Mouse (Mus musculus) macrophage (primary cell): ENCODE results near the gene Hs3st3a1. TPM values are rescaled to one million over a fixed set of nuclear protein-coding genes. Genes with fewer than 3 reads are reported as not detected.

ENCODE experiments used
- H3K27ac ChIP-seq: fragments of 350-480 bp; formaldehyde crosslinking; 2 replicates; pipeline ENCODE4 v1.9.0; 2021
- H3K36me3 ChIP-seq: fragments of 350-480 bp; formaldehyde crosslinking; 2 replicates; pipeline ENCODE4 v1.9.0; 2021; ENCODE audit errors: inconsistent target
- H3K4me3 ChIP-seq: fragments of 350-480 bp; formaldehyde crosslinking; 2 replicates; pipeline ENCODE4 v1.9.0; 2021; ENCODE audit errors: inconsistent target
- H3K79me2 ChIP-seq: fragments of 350-480 bp; formaldehyde crosslinking; 2 replicates; pipeline ENCODE4 v1.9.0; 2021; ENCODE audit errors: inconsistent target
- WGBS: methylation state at CpG from one replicate; pipeline ENCODE4 v1.1.7; 2026; ENCODE audit warnings: inconsistent platforms; ENCODE audit not compliant: missing documents; 5-methylcytosine and 5-hydroxymethylcytosine counted together
- polyA plus RNA-seq: library from polyadenylated mRNA; stranded (reverse); fragments of 250-400 nt; gene quantifications from 3 replicates; pipeline ENCODE4 v1.2.4, GENCODE M21; 2018; ENCODE audit warnings: inconsistent platforms
- total RNA-seq, 78 experiments: library from RNA; depleted of rRNA; stranded (reverse); fragments of 250-400 nt; gene quantifications; 1 replicate in 9 of 78; 2 replicates in 24 of 78; 3 replicates in 43 of 78; 4 replicates in 2 of 78; pipeline ENCODE4 v1.2.4; 2018; ENCODE audit warnings: inconsistent platforms in 56 of 78

Gene Hs3st3a1
- total RNA-seq (2018; cell fraction: chromatin; rRNA removed), result under 1 TPM in 1 of 26 experiments, not detected in 25; 0.32 TPM
- total RNA-seq (2018; cell fraction: cytosol; rRNA removed), result not detected
- total RNA-seq (2018; cell fraction: nucleus; rRNA removed), result not detected
- polyA plus RNA-seq, result not detected in 3 replicates

DNA sequence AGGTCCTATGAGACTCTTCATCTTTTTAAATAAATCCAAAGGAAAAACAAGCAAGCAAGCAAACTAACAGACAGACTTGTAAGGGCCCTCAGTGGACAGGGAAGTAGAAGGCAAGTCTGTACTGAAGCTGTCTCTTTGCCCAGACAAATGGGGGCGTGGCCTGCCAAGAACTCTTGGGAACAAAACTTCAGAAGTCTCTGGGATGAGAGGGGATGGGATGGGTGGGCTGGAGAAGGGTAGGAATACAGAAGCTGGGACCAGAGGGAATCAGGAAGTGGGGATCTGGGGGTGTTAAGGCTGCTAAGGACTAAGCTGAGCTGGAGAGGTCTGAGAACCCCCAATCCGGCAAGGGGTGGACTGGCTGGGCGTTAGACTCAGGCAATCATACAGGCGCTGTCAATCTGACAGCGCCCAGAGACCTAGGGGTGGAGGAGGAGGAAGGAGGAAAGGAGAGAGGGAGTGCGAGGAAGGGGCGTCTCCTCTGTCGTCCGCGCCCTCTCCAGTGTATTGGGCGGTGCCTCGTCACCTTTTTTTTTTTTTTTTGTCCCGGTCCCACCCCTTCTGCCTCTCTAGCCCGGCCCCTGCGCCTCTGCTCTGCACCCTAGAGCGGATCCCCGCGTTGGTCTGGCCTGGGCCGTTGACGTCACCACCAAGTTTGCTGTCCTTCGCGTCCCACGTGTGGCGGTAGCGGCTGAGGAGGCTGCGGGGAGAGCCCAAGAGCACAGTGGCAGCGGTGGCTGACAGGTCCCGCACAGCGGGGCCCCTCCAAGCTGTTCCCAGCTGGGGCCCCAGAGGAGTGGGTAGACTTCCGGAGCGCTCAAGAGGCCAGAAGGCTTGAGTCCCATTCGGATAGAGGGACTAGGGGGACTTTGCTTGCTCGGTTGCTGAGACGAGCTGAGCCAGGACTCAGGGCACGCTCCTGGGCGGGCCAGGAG lies at the start of gene Hs3st3a1:
TSS of gene Hs3st3a1 (plus strand) at position 722 of the 935 bp plus-strand sequence.
- Histone ChIP-seq H3K79me2 (no peaks in the 10 kb centered on the region), H3K36me3 (no peaks in the 10 kb centered on the region), H3K27ac (no peak within 1 kb of the TSS), H3K4me3 (no peak within 1 kb of the TSS)
- 3% methylated on average over 30 of the region's 36 CpGs for WGBS

DNA sequence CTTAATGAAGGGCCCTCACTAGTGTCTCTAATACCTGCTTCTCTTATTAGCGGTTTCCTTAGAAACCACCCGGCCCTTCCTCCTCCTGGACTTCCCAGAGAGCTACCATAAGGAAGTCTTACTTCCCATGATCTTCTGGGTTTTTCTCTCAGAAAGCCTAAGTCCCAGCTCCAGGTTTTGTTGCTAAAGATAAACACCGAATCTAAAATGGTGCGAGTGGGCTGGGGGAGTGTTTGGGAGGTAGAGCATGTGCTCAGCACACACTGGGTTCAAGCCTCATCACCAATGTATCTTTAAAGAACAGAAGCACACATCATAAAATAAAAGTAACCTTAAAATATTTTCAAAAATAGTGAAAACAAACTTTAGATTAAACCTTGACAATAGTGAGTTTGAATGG lies 48.8 kb upstream of the Hs3st3a1 start:
- H3K79me2 ChIP-seq, result no peaks in the 10 kb centered on the region
- no peaks in the 10 kb centered on the region for H3K36me3 ChIP-seq
- 79% methylated on average over 4 of the region's 4 CpGs for WGBS

DNA sequence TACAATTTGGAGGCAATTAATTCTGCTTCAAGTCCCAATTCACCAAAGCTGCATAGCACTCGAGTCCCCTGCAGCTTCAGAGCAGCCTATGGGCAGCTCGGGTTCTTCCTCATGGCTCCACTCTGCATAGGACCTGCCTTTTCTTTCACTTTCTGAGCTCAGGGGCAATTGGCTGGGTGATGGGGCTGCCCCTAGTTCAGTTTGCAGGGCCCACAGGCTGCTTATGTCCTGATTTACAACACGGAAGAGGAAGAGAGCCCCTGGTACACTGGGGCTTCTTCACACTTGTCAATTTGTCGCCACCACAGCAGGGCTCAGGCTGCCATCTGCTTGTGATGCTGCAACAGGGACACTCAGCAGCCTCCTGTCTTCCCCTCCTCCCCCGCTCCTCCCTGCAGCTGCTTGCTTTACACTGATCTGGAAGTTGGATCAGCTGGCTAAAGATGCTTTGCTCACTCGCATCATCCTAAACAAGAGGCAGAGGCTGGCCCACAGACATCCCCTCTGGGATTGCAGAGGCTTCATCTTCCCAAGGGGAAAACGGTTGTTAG lies 38.7 kb upstream of the Hs3st3a1 start:
- Histone ChIP-seq H3K4me3 (no peak overlapping the region), H3K27ac (no peak overlapping the region), H3K79me2 (no peaks in the 10 kb centered on the region), H3K36me3 (no peaks in the 10 kb centered on the region)
- 29% methylated on average over 7 of the region's 7 CpGs for WGBS

More for the DNA sequence above, 48.8 kb upstream of the Hs3st3a1 start:
- H3K4me3 ChIP-seq, result no peak overlapping the region
- H3K27ac ChIP-seq, result no peak overlapping the region

DNA sequence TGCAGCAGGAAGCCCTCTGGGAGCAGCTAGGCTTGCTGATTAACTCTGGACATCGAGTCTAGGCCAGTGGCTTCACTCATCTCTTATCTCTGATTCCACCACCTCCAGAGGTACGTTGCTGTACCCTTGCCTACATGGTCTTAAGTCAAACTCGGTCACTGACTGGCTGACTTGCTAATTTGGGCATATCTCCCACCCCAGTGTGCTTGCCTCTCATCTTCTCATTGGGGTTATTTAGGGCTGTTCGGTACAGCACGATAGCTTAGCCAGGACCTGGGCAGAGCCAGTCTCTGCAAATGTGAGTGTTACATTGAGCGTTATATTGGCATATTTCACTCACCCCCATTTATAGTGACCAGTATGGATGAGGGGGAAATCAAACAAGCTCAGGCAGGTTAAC lies 38.2 kb upstream of the Hs3st3a1 start:
- H3K27ac ChIP-seq, result no peak overlapping the region
- no peak overlapping the region for H3K4me3 ChIP-seq
- no peaks in the 10 kb centered on the region for H3K36me3 ChIP-seq
- 83% methylated on average over 6 of the region's 6 CpGs for WGBS
- H3K79me2 ChIP-seq, result no peaks in the 10 kb centered on the region

DNA sequence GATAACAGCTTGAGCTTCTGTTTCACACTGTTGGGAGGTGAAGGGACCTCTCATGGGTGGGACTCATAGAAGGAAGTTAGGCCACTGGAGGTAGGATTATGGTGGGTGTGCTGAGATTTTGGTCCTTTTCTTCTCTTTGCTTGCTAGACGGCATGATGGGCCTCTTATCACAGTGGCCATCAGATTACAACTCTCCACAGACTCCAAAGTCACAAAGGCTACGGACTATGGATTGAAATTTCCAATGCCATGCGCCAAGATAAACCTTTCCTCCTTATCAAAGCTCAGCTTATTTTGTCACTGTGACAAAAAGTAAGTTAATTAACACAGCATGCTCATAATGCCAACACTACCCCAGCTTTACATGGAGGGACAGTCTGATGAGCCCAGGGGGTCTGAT lies 37.5 kb upstream of the Hs3st3a1 start:
- Histone ChIP-seq H3K79me2 (no peaks in the 10 kb centered on the region), H3K27ac (no peak overlapping the region), H3K4me3 (no peak overlapping the region), H3K36me3 (no peaks in the 10 kb centered on the region)
- WGBS, result 100% methylated on average over 3 of the region's 3 CpGs

DNA sequence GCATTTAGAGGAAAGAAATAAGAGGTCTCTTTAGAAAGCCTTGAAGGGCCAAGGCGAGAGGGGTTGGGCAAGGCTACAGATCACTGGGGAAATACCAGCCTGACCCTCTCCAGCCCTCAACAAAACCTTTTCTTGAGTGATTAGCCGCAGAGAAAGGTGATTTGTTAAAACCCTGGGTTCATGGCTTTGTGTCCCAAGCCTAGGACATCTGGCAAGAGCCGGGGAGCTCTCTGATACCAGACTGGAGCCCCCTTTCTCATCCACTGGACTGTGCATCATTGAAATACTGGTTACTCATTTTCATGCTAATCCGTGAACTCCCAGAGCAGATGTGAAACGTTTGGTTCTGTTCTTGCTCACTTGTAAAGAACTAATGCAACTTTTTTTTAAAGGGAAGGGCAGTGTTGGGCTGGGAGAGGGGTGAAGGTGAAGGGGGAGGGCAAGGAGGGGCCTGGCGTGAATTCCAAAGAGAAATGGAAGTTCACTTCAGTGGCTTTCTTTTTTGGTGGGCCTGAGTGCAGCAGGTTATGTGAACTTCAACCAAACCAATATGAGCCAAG lies 34.5 kb upstream of the Hs3st3a1 start:
- H3K27ac ChIP-seq, result no peak overlapping the region
- H3K36me3 ChIP-seq, result no peaks in the 10 kb centered on the region
- no peaks in the 10 kb centered on the region for H3K79me2 ChIP-seq
- no peak overlapping the region for H3K4me3 ChIP-seq
- 76% methylated on average over 6 of the region's 6 CpGs for WGBS

DNA sequence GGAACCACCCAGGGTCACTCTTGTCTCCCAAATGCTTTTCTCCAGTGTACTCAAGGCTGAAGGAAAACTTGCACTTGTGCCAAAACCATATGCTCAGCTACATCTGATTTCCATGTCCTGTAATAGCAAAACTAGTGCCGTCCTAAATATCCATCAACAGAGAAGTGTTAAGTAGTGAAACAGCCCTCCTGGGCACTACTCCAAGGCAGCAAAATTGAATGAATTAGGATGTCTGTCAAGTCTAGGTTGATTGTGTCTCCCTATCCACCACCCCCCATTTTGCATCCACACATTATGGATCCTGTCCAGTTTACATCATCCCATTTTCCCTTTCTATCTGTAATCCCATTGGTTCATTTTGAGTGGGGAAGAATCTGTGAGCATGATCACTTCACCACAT lies 16.2 kb upstream of the Hs3st3a1 start:
- 100% methylated on average over 1 of the region's 1 CpGs for WGBS

DNA sequence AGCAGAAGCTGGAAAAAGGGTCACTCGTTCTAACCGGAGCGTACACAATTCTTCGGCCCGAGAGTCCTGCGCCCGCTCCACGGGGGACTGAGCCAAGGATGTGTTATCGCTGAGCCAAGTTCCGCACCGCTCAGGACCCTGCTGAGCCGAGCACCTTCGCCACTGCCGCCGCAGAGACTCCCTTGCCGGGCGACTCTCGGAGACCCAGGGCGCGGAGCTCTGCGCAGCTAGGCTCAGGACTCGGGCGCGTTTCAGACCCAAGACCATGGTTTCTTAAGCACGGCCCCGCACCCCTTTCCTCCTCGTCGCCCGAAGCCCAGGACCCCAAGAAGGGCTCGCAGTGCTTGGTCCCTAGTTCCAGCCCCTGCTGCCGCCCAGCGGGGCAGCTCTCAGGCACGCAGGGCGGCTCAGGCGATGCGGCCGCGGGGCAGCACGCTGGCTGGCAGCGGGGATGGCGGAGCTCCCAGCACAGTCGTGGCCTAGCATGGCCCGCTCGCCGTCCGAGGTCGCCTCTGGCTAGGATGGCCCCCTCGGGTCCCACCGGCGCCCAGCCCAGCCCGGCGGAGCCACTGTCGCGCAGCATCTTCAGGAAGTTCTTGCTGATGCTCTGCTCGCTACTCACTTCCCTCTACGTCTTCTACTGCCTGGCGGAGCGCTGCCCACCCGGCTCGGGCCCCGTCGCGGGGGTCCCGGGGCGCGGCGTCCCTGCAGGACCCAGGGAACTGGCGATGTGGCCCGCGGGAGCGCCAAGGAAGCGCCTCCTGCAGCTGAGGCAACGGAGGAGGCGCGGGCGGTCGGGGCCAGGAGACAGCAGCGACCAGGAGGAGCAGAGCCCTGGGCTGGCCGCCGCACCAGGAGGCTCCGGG lies 647 bp downstream of the Hs3st3a1 start:
- Histone ChIP-seq H3K27ac (no peak overlapping the region), H3K36me3 (no peaks in the 10 kb centered on the region), H3K79me2 (no peaks in the 10 kb centered on the region), H3K4me3 (no peak overlapping the region)
- 1% methylated on average over 81 of the region's 81 CpGs for WGBS

More for the DNA sequence above, 16.2 kb upstream of the Hs3st3a1 start:
- Histone ChIP-seq H3K27ac (no peak overlapping the region), H3K4me3 (no peak overlapping the region), H3K79me2 (no peaks in the 10 kb centered on the region), H3K36me3 (no peaks in the 10 kb centered on the region)

DNA sequence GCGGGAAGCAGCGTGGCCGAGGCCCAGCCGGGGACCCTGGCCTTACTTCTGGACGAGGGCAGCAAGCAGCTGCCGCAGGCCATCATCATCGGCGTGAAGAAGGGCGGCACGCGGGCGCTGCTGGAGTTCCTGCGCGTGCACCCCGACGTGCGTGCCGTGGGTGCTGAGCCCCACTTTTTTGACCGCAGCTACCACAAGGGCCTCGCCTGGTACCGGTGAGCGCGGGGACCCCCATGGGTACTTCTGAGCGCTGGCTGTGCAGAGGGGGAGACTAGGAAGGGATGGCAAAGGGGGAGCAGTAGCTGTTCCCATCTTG lies 1.2 kb downstream of the Hs3st3a1 start, which contains the start of gene F930015N05Rik:
TSS of gene F930015N05Rik (minus strand) at position 242 of the 316 bp plus-strand sequence.
- H3K4me3 ChIP-seq, result no peak within 1 kb of the TSS

DNA sequence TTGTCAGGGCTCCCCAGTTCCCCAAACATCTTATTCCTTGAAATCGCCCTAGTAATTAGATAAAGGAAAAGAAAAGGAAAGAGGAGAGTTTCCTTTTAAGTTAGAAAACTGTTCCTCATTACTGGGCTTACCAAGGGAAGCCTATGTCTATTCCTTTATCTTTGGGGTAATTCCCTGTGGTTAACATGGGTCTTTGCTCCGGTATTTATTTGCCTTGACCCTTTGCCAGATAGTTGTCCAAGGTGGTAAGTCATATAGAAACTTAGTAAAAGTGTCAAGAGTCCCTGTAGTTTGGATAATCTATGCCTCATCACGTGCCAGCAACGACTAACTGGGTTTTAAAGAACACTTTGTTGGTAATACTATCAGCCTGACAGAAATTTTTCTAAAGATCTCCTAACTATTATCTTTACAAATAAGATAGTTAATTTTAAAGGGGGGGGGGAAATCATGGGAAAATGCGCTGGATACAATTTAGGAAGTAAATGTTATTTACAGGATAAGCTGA lies 1.7 kb downstream of the Hs3st3a1 start:
- H3K79me2 ChIP-seq, result no peaks in the 10 kb centered on the region
- no peaks in the 10 kb centered on the region for H3K36me3 ChIP-seq
- no peak overlapping the region for H3K27ac ChIP-seq
- no peak overlapping the region for H3K4me3 ChIP-seq
- WGBS, result 26% methylated on average over 5 of the region's 5 CpGs

More for the DNA sequence above, 1.2 kb downstream of the Hs3st3a1 start, which contains the start of gene F930015N05Rik:
- Histone ChIP-seq H3K27ac (no peak within 1 kb of the TSS), H3K36me3 (no peaks in the 10 kb centered on the region), H3K79me2 (no peaks in the 10 kb centered on the region)
- WGBS, result 1% methylated on average over 23 of the region's 24 CpGs

DNA sequence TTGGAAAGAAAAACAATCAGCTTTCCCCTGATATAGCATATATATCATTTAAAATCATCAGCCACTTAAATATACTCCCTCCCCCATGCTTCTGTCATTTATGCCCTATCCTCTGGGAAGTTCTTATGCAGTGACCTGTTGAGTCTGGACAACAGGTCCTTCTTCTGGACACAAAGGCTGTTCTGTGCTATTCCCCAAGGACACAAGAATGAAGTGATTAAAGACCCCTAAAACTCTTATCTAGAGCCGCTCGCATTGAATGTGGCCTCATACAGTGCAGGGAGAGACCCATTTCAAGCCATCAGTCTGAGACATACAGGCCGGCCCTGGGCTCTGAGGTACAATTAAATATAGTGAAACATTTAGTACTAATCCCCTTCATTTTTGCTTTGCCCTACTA lies 2.6 kb downstream of the Hs3st3a1 start:
- 90% methylated on average over 3 of the region's 3 CpGs for WGBS
- Histone ChIP-seq H3K27ac (no peak overlapping the region), H3K36me3 (no peaks in the 10 kb centered on the region)

DNA sequence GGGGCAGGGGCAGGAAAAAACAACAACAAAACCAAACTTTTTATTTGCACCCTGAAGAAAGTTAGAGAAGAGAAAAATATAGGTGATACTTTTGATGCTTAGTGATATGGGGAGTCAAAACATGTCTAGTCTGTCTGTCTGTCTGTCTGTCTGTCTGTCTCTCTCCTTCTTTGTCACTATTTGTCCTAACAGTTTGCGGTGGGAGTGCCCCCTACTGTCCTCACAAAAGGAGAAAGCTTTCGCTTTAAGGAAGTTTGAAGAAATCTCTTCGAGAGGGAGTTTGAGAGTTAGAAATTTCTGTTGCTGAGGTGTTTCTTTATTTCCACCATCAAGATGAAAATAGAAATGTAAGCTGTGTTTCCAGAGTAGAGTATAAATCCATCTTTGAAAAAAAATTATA lies 3.8 kb downstream of the Hs3st3a1 start:
- H3K79me2 ChIP-seq, result no peaks in the 10 kb centered on the region
- no peak overlapping the region for H3K27ac ChIP-seq
- H3K36me3 ChIP-seq, result no peaks in the 10 kb centered on the region
- H3K4me3 ChIP-seq, result no peak overlapping the region
- WGBS, result 19% methylated on average over 3 of the region's 3 CpGs

More for the DNA sequence above, 2.6 kb downstream of the Hs3st3a1 start:
- no peak overlapping the region for H3K4me3 ChIP-seq
- H3K79me2 ChIP-seq, result no peaks in the 10 kb centered on the region

DNA sequence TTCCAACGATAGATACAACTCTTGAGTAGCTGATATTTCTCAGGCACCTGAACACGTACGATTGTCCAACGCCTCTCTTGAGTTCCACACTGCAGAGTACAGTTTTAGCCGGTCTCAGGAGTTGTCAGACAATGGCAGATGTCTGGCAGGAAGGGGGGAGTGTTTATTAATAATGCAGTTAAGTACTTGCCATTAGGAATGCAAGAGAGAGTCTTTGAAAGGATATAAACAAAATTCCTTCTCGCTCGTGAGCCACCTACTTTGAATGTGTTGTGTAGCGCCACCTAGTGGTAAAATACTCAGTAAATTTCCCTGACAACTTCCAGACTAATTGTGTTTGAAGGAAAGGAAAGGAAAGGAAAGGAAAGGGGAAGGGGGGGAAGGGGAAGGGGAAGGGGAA lies 7.0 kb downstream of the Hs3st3a1 start:
- Histone ChIP-seq H3K27ac (no peak overlapping the region), H3K4me3 (no peak overlapping the region), H3K79me2 (no peaks in the 10 kb centered on the region), H3K36me3 (no peaks in the 10 kb centered on the region)
- 60% methylated on average over 7 of the region's 8 CpGs for WGBS

DNA sequence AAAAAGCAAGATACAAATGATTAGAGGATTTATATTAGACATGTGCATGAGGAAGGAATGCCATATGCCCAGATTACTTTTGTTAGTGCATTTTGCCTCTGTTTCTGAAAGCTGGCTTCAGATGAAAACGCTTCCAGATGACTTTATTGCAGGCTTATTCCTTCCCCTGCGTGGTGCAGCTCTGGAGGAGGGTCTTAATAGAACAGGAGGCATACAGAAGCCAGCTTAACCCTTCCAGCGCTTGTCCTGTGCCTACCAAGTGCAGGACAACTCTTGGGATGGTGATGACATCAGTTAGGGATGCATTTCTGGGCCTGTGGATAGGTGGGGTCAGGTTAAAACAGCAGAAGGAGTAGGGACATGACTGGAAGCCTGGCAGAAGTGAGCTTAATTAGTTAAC lies 7.6 kb downstream of the Hs3st3a1 start:
- Histone ChIP-seq H3K36me3 (no peaks in the 10 kb centered on the region), H3K27ac (no peak overlapping the region), H3K79me2 (no peaks in the 10 kb centered on the region), H3K4me3 (no peak overlapping the region)
- 54% methylated on average over 3 of the region's 3 CpGs for WGBS
